In genomic region chr9:115127342-115127741, GRCm38 (mm10) we compare ENCODE assay signal across 18 mouse cellular contexts.
DNase-seq lines count a peak whose midpoint lies in the region; ATAC-seq and TF ChIP-seq lines count a peak whose summit lies in the region.
"Had no signal": no experiment of that assay in that cellular context is flagged by ENCODE, and none has a peak within 500 bp of the region (broad histone marks: within the 10 kb centered on the region; RNA-seq: fewer than 3 reads in every experiment).

No protein-coding gene starts in this region.

- H3K9me3 ChIP-seq in midbrain, embryonic 13.5 days: no peaks in the 10 kb centered on the region
- H3K9me3 ChIP-seq in midbrain, embryonic 15.5 days: no peaks in the 10 kb centered on the region
- H3K9me3 ChIP-seq in hindbrain, embryonic 16.5 days (ENCODE audit: control insufficient read depth, low read length): no peaks in the 10 kb centered on the region
- H3K9me3 ChIP-seq: forebrain, embryonic 13.5 days; heart, embryonic 13.5 days; limb, embryonic 12.5 days; liver, embryonic 12.5 days had no signal

- no peak overlapping the region for H3K4me3 ChIP-seq in gastrocnemius, adult 2 months
- H3K4me3 ChIP-seq in midbrain, embryonic 13.5 days (replicated peaks): no peak overlapping the region
- H3K4me3 ChIP-seq in midbrain, embryonic 15.5 days: no peak overlapping the region
- no peak overlapping the region for H3K4me3 ChIP-seq in hindbrain, embryonic 16.5 days (ENCODE audit: low read length)
- H3K4me3 ChIP-seq: forebrain, embryonic 13.5 days; heart, embryonic 13.5 days; limb, embryonic 12.5 days; liver, embryonic 12.5 days had no signal

- ATAC-seq in midbrain, embryonic 13.5 days: 0 out of 2 replicates have a peak, but pooled peaks have one; percentile 9
- ATAC-seq in midbrain, embryonic 15.5 days (replicated peaks): no peak
- 0 out of 2 replicates have a peak, but pooled peaks have one; percentile 27 for ATAC-seq in hindbrain, embryonic 16.5 days
- ATAC-seq in granulocyte monocyte progenitor cell, adult 5-6 weeks (replicated peaks; ENCODE audit: poor library complexity, severe bottlenecking): no peak
- ATAC-seq: activated CD4-positive, CD25-positive, alpha-beta regulatory T cell, adult 4 months; forebrain, embryonic 13.5 days; liver, embryonic 12.5 days had no signal

- no peak overlapping the region for H3K27ac ChIP-seq in gastrocnemius, adult 2 months
- no peak overlapping the region for H3K27ac ChIP-seq in midbrain, embryonic 13.5 days
- no peak overlapping the region for H3K27ac ChIP-seq in midbrain, embryonic 15.5 days
- no peak overlapping the region for H3K27ac ChIP-seq in hindbrain, embryonic 16.5 days (ENCODE audit: low read depth, low read length)
- H3K27ac ChIP-seq: forebrain, embryonic 13.5 days; heart, embryonic 13.5 days; limb, embryonic 12.5 days; liver, embryonic 12.5 days had no signal

- WGBS in midbrain, embryonic 13.5 days: 34% methylated on average over 10 of the region's 10 CpGs
- 44% methylated on average over 10 of the region's 10 CpGs for WGBS in midbrain, embryonic 15.5 days
- WGBS in hindbrain, embryonic 16.5 days: 20% methylated on average over 10 of the region's 10 CpGs

- H3K36me3 ChIP-seq in midbrain, embryonic 13.5 days: no peaks in the 10 kb centered on the region
- no peaks in the 10 kb centered on the region for H3K36me3 ChIP-seq in midbrain, embryonic 15.5 days (replicated peaks)
- no peaks in the 10 kb centered on the region for H3K36me3 ChIP-seq in hindbrain, embryonic 16.5 days (ENCODE audit: control insufficient read depth, insufficient read depth, low read length)
- H3K36me3 ChIP-seq: G1E; heart, embryonic 13.5 days; limb, embryonic 12.5 days; liver, embryonic 12.5 days had no signal

- no peak overlapping the region for H3K9ac ChIP-seq in midbrain, embryonic 13.5 days (replicated peaks)
- H3K9ac ChIP-seq in midbrain, embryonic 15.5 days: no peak overlapping the region
- H3K9ac ChIP-seq in hindbrain, embryonic 16.5 days (ENCODE audit: low read depth, low read length): no peak overlapping the region
- H3K9ac ChIP-seq: forebrain, embryonic 13.5 days; heart, embryonic 13.5 days; limb, embryonic 12.5 days; liver, embryonic 12.5 days; lung, embryonic 14.5 days had no signal

- H3K4me1 ChIP-seq in midbrain, embryonic 13.5 days (replicated peaks): peaks cover 10% of the 10 kb centered on the region
- peaks cover 8% of the 10 kb centered on the region; the same call in 1 of the 2 replicates for H3K4me1 ChIP-seq in midbrain, embryonic 15.5 days
- peaks cover 5% of the 10 kb centered on the region; the same call in 1 of the 2 replicates for H3K4me1 ChIP-seq in hindbrain, embryonic 16.5 days (ENCODE audit: control insufficient read depth, insufficient read depth, low read depth, low read length)
- H3K4me1 ChIP-seq: heart, embryonic 13.5 days; limb, embryonic 12.5 days; liver, embryonic 12.5 days had no signal

- intact Hi-C loops in gastrocnemius, adult 2 months (cut with DNase I): no loop called here

- peak; percentile 49 for DNase-seq in gastrocnemius, adult 2 months
- no peak for DNase-seq in gastrocnemius, postnatal 4 days (ENCODE audit: low spot score in 2 of 2)
- peak; percentile 27 for DNase-seq in retina, postnatal 1 day
- DNase-seq in thymus, postnatal 36 days: no peak
- DNase-seq: adrenal gland, postnatal 14 days; kidney, adult 8-10 months; lung, embryonic 14.5 days; lung, postnatal 36 days had no signal

- no peaks in the 10 kb centered on the region for H3K27me3 ChIP-seq in midbrain, embryonic 13.5 days
- H3K27me3 ChIP-seq in midbrain, embryonic 15.5 days (replicated peaks): no peaks in the 10 kb centered on the region
- H3K27me3 ChIP-seq in hindbrain, embryonic 16.5 days (replicated peaks; ENCODE audit: control insufficient read depth, insufficient read depth, low read length): no peaks in the 10 kb centered on the region
- H3K27me3 ChIP-seq: forebrain, embryonic 13.5 days; heart, embryonic 13.5 days; liver, embryonic 12.5 days had no signal

- H3K4me2 ChIP-seq in midbrain, embryonic 13.5 days (replicated peaks): no peak overlapping the region
- no peak overlapping the region for H3K4me2 ChIP-seq in midbrain, embryonic 15.5 days
- H3K4me2 ChIP-seq in hindbrain, embryonic 16.5 days (ENCODE audit: low read length): no peak overlapping the region
- H3K4me2 ChIP-seq: forebrain, embryonic 13.5 days; heart, embryonic 13.5 days; limb, embryonic 12.5 days; liver, embryonic 12.5 days; lung, embryonic 14.5 days had no signal

- no peak for TF ChIP-seq CTCF in gastrocnemius, adult 2 months (IDR thresholded peaks at IDR 0.05)

Comparison
In these comparisons a context has a peak if more than half of its experiments do, and no peak if none do; other contexts are left out.
1. DNase-seq: peak in gastrocnemius, adult 2 months (single experiment) and retina, postnatal 1 day (single experiment); none in gastrocnemius, postnatal 4 days (0 of 2) and thymus, postnatal 36 days (0 of 2).
2. ATAC-seq: peak in midbrain, embryonic 13.5 days (single experiment) and hindbrain, embryonic 16.5 days (single experiment); none in midbrain, embryonic 15.5 days (single experiment) and granulocyte monocyte progenitor cell, adult 5-6 weeks (single experiment).